9 mouse cellular contexts compared by ENCODE assay signal in the genomic region with DNA sequence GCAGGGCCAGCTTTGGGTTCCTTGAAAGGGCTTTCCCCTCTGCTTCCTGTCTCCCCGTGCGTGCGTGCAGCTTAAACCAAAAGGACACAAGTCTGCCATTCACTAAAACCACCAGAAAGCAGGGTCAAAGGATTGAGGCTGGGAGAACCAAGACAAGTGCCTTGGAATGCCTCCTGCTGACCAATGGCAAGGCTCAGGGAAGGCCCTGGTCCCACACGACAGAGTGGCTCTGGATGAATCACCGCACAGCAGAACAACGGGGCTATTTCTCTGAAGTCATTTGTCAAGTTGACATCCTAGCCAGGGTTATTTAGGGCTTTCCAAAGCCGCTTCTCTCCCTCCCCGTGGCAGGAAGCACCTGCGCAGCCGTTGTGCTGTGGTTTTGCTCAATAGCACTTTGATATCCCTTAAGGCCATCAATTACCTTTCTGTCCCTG.
DNase-seq lines count a peak whose midpoint lies in the region; ATAC-seq lines count a peak whose summit lies in the region.
"Had no signal": no experiment of that assay in that cellular context is flagged by ENCODE, and none has a peak within 500 bp of the region (broad histone marks: within the 10 kb centered on the region; RNA-seq: fewer than 3 reads in every experiment).

No protein-coding gene starts in this region.

- peak; percentile 84 for ATAC-seq in common myeloid progenitor, adult 5-6 weeks (replicated peaks; ENCODE audit: low read depth, poor library complexity, severe bottlenecking)
- ATAC-seq in kidney, embryonic 16.5 days (ENCODE audit: low FRiP score, low TSS enrichment): peak; percentile 72

- no peaks in the 10 kb centered on the region for H3K9me3 ChIP-seq in heart, embryonic 10.5 days
- H3K9me3 ChIP-seq in kidney, embryonic 16.5 days (ENCODE audit: low read length): no peaks in the 10 kb centered on the region

- WGBS in heart, embryonic 10.5 days: 25% methylated on average over 10 of the region's 10 CpGs
- 10% methylated on average over 10 of the region's 10 CpGs for WGBS in kidney, embryonic 16.5 days

- H3K36me3 ChIP-seq in heart, embryonic 10.5 days: no peaks in the 10 kb centered on the region
- H3K36me3 ChIP-seq in kidney, embryonic 16.5 days (ENCODE audit: insufficient read depth, low read length): no peaks in the 10 kb centered on the region
- H3K36me3 ChIP-seq in splenic B cell, adult 2 months (ENCODE audit: control insufficient read depth, insufficient read depth, low read length, poor library complexity, severe bottlenecking): no peaks in the 10 kb centered on the region

- DNase-seq in heart, embryonic 10.5 days (ENCODE audit: low spot score): no peak
- DNase-seq in heart, postnatal 25 days (ENCODE audit: low spot score): no peak
- peak; percentile 32 for DNase-seq in splenic B cell, adult 2 months (ENCODE audit: low read depth, low spot score)
- no peak for DNase-seq in right cerebral cortex, adult 2 months (ENCODE audit: low spot score in 2 of 2)
- no peak for DNase-seq in spleen, postnatal 14 days (ENCODE audit: low spot score in 2 of 2)
- DNase-seq in yolk sac, embryonic 10.5 days (ENCODE audit: low spot score): no peak

- H3K4me3 ChIP-seq in heart, embryonic 10.5 days: no peak overlapping the region
- H3K4me3 ChIP-seq in kidney, embryonic 16.5 days (ENCODE audit: low read length): no peak overlapping the region
- H3K4me3 ChIP-seq: erythroblast, embryonic 14.5 days had no signal

- H3K27ac ChIP-seq in heart, embryonic 10.5 days: peak overlapping the region; percentile 70
- H3K27ac ChIP-seq in kidney, embryonic 16.5 days (ENCODE audit: low read length): peak overlapping the region; percentile 66; the same call in 1 of the 2 replicates

- H3K27me3 ChIP-seq in heart, embryonic 10.5 days (ENCODE audit: insufficient read depth, poor library complexity, severe bottlenecking): no peaks in the 10 kb centered on the region
- no peaks in the 10 kb centered on the region for H3K27me3 ChIP-seq in kidney, embryonic 16.5 days (ENCODE audit: insufficient read depth, low read length)
- H3K27me3 ChIP-seq in splenic B cell, adult 2 months (ENCODE audit: control insufficient read depth, insufficient read depth, low read length, poor library complexity, severe bottlenecking): no peaks in the 10 kb centered on the region

- intact Hi-C loops in heart, postnatal 25 days (cut with DNase I): no loop called here

- peaks cover 35% of the 10 kb centered on the region for H3K4me1 ChIP-seq in heart, embryonic 10.5 days
- peaks cover 46% of the 10 kb centered on the region for H3K4me1 ChIP-seq in kidney, embryonic 16.5 days (ENCODE audit: insufficient read depth, low read length)

- H3K4me2 ChIP-seq in kidney, embryonic 16.5 days (replicated peaks; ENCODE audit: low read depth, low read length): no peak overlapping the region

- no peak overlapping the region for H3K9ac ChIP-seq in kidney, embryonic 16.5 days (replicated peaks; ENCODE audit: low read length)
